Mouse (Mus musculus) right cerebral cortex, postnatal 10 days (tissue): Measurements from ENCODE around the gene Cops9.

ENCODE experiments used
- DNase-seq, 2 experiments: peaks; one replicate each; pipeline ENCODE4 v3.0.0; 2021; ENCODE audit warnings: low spot score in 2 of 2

The Cops9 gene

GRCm38 (mm10) chr1:92641514-92642272 is at the start of gene Cops9:
Cops9 (minus strand) TSS chr1:92641985.
- peak; percentile 92 to 93 for DNase-seq

- no peak for DNase-seq
Measured at GRCm38 (mm10) chr1:92691166-92691844, 49.5 kb upstream of the Cops9 start.

GRCm38 (mm10) chr1:92686994-92687393 is 45.2 kb upstream of the Cops9 start:
- no peak for DNase-seq

DNA sequence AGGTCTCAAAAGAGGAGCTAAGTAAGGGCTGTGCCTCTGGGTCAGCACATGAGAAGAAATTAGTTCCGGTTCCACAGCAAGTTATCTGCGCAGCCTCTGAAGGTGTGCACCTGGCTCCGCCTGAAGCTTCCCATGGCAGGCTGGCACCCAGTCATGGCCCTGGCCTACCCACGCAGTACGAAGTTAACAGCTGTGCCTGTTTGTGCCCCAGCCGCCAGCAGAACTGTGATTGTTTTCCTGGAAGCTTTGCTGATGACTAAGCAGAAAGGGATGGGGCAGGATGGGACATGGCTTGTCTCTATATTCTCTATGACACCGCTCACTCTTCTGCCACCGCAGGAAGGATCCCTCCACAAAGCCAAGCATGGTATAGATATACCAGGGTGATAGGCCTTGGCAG is 41.4 kb upstream of the Cops9 start:
- peak in 1 of 2 experiments; percentile 42 for DNase-seq

DNA sequence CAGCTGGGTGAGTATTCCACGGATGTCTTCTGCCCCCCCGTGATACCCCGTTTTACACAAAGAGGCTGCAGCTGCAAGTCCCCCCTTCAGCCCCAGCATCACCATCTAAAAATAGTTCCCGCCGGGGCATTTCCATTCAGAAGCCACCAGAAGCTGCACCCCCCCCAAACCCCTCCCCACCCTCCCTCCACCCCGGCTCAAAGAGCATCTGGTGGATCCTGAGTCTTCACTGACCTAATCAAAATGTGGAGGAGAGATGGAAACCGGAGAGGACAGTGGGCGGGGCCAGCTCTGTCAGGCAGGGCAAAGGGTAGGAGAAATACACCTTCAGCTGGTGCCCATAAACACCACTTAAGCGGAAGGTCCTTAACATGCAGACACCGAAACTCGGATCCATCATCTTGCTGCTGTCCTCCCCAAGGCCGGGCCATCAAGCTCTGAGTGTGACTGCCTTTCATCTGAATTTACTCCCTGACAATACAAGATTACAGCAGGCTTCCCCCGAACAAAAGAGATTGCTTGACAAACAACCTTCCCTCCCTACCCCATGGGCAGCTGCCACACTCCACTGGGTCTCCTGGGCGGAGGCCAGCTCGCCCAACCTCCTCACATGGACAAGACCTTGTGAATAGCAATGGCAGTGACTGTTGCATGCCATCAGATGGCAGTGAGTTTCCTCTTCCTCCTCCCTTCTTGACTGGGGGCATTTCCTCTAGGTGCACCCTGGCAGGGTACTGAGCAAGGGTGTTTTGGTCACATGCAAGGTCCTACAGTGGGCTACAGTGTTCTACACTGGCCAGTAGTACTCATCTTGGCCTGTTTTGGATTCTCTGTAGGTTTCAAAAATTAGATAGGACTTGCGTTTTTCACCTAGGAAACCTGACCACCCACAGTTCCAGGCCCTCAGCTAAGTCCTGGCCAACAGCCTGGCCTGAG is 39.2 kb upstream of the Cops9 start:
- no peak for DNase-seq

DNA sequence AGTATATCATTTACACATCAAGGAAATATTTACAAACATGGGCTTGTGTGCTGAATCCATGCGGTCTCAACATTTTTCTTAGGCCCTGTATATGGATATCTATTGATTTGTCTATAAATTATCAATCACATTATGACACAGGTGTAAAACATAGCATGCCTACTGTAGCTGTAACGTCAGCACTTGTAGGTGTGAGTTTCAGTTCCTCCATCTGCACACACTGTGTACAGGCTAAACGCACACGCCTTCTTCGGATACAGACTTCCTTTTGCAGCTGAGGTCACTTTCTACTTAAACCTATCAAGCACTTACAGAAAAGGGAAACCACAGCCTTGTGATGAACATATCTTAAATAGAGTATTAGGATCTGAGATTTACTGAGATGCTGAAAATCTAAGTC is 37.0 kb upstream of the Cops9 start:
- no peak for DNase-seq

DNA sequence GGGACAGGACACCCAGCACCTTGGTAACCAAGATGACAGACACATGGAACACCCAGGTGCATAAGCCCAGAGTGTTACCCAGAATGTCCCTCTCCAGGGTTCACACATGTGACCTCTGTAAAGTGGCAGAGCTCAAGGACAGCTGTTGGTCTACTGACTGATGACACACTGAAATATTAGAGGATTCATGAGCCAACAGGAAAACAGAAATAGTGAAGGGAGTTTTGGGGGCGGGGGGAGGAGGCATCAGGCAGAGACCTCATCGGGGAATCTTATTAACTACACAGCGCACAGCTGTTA is 34.8 kb upstream of the Cops9 start:
- DNase-seq, result no peak

DNA sequence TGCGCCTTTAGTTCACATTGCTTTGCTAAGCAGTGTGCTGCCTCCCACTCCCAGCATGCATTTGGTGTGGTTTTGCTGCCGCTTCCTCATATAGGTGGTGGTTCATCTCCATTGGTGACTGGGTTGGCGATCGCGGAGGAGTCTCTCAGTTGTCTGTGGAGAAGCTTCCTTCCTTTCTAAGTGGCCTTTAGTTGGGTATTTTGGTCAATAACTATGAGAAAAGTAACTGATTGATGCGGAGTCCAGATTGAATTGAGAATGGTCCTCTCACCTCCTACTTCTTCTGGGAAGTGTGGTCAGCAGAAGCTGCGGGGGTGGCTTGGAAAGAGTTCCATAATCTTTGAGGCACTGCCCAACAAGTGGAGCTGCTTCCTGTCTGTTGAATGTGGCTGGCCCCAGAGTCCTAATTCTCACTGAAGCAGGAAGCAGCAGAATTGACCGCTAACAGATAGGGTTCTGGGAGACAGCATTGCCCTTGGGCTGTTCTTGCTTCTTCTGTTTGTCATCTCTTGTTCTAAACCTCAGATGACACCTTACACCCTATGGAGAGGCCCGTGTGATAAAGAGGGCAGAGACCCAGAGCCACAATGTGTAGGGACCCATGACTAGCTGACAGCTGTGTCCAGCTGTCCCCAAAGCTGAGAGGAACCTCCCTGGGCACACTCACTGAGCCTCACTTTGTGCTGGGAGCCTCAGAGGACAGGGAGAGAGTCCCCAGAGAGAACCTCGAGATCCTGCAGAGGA is 34.3 kb upstream of the Cops9 start:
- peak in 1 of 2 experiments; percentile 46 for DNase-seq

DNA sequence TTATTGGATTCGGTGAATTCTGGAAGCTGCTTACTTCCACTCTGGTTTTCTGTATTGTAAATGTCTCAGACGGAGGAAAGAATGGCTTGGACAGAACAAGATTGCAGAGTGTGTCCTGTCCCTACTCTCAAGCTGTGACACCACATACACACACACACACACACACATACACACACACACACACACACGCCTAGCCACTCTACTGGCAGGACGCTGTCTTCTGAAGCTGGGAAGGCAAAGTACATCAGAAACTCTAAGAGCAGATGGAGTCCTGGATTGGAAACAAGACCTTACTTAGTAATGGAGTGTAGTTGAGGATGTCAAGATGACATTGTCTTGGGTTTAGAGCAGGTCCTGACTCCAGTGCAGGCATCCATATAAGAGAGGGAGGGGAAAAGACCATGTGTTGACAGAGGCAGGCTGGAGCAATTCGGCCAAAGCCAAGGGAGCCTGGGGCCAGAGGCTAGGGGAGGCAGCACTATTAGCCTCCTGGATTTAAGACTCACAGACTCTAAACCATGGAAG is 31.5 kb upstream of the Cops9 start:
- no peak for DNase-seq

GRCm38 (mm10) chr1:92671326-92671725 is 29.5 kb upstream of the Cops9 start:
- DNase-seq, result no peak

- no peak for DNase-seq
Measured at GRCm38 (mm10) chr1:92669430-92669829, 27.6 kb upstream of the Cops9 start.

DNA sequence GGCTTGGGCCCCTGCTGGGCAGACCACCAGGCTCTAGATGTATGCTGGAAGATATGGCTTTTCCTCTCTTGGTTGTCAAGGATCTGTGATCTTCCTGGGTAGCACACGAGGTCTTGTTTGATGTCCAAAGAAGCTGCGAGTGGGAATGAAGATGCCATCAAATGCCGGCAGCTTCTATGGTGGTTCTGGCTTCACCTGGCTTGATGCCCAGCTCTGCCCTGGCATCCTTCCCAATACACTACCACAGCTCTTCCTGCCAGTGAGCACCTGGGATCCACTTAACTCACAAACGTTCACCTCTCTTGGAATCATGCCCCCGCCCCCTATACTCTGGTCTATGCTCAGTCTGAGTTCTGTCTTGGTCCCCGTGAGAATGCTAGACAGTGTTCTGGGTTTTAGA is 25.3 kb upstream of the Cops9 start:
- no peak for DNase-seq

DNA sequence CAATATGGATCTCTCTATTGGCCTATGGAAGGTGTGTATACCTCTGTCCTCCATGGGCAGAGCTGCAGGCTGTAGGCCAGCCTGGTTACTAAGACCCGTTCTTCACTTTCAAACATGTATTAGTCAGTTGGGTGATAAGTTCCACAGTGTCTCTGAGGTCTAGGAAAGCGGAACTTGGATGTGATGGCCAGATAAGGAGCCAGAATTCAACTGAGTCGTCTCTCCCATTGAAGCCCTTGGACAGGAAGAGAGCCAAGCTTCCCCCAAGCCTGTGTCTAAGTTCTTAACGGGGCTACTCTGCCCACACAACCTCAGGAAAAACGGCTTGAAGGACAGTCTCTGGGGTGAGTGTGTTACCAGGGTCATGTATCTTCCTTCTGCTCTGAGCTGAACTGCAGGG is 17.6 kb upstream of the Cops9 start:
- no peak for DNase-seq

DNA sequence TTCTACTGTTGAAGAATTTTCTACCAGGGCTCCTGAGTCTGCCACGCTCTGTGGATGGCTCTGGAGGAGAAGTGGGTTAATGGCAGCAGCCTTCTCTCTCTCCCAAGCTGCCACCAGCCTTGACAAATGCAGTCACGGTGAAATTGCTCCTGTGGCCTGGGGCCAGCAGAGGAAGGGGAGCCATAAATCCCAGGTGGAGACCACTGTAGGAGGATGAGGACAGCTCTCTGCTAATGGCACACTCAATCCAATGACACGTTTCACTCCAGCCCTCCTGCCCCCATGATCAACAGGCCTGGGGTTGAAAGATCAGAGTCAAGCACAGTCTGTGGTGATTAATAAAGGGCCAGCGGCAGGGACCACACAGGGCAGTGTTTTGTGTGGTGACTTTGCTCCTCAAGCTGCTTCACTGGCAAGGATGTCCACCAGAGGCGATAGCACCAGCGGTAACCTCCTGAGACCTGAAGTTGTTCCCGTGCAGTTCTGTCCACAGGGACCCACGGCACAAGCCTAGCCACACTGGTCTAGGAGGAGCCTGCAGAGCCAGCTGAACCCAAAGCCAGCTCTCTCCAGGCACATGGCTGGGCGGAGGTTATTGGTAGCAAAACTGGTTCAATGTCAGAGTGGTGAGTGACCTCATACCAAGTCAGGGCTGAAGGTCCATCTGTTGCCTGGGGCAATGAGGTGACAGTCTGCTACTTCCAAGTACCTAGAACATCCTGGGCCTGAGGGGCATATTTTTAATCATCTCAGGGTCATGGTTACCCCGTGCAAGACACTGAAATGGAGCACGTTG is 15.4 kb upstream of the Cops9 start:
- no peak for DNase-seq

- no peak for DNase-seq
Measured at GRCm38 (mm10) chr1:92654676-92655075, 12.9 kb upstream of the Cops9 start.

GRCm38 (mm10) chr1:92653179-92653578 is 11.4 kb upstream of the Cops9 start:
- no peak for DNase-seq

- DNase-seq, result no peak
Measured at GRCm38 (mm10) chr1:92651467-92651866, 9.7 kb upstream of the Cops9 start.

DNA sequence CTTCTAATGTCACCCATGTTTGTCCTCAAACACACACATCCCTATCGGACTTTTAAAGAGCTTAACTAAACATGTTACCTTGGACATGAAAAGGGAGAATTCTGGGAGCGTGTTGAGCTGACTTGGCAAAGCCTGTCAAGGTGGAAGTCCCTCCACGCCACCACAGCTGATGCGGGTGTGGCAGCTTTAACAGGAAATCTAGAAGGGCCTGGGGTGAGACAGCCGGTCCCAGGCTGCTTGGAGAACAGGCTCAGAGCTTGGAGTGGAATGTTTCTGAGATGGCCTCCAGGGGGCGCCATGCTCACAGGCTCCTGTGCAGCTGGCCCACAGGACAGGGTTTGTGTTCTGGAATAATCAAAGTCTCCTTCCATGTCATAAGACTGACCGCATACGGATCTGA is 6.9 kb upstream of the Cops9 start, which contains the start of gene Otos:
Gene Otos (minus strand): TSS at position 169 of the 400 bp plus-strand sequence.
- peak; percentile 72 to 83 for DNase-seq

DNA sequence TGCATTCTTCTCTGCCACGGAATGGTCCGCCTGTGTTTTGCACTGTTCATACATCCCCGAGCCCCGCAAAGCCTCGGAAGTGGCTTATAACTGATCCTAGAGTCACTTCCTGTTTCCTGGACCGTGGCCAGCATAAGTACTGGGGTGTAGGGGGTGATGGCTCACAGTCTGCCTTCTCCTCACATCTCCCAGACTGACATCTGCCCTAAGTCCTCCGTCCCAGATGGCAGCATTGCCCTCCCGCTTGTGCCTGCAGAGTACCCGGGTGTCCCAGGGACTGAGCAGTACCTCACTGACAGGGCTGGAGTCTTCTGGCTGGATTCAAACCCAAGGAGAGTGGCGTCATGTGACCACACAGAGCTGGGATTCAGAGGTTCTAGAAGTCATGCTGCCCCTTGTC is 6.4 kb upstream of the Cops9 start:
- peak in 1 of 2 experiments; percentile 32 for DNase-seq

- peak; percentile 73 to 86 for DNase-seq
Measured at GRCm38 (mm10) chr1:92647752-92648151, 6.0 kb upstream of the Cops9 start.

GRCm38 (mm10) chr1:92647026-92647425 is 5.2 kb upstream of the Cops9 start:
- no peak for DNase-seq
